Mouse (Mus musculus) kidney, embryonic 16.5 days (tissue): ENCODE measurements around the gene Atic. TPM values are rescaled to one million over a fixed set of nuclear protein-coding genes. Genes with fewer than 3 reads are reported as not detected.

ENCODE experiments used
- ATAC-seq: fragments of 200-750 bp; cut with Nextera tagmentation; 2 replicates; pipeline ENCODE4 v1.8.0; 2017; ENCODE audit warnings: moderate TSS enrichment; ENCODE audit not compliant: low FRiP score, low TSS enrichment
- H3K27ac ChIP-seq: fragments of 300-500 bp; sonication (generic); 2 replicates; pipeline ENCODE4 v1.5.1; 2014; ENCODE audit warnings: low read length
- H3K27me3 ChIP-seq: fragments of 300-500 bp; sonication (generic); 2 replicates; pipeline ENCODE4 v1.6.1; 2014; ENCODE audit warnings: low read length, control low read depth, mixed read lengths; ENCODE audit not compliant: insufficient read depth
- H3K36me3 ChIP-seq: fragments of 300-500 bp; sonication (generic); 2 replicates; pipeline ENCODE4 v1.6.1; 2014; ENCODE audit warnings: low read length, control low read depth, mixed read lengths; ENCODE audit not compliant: insufficient read depth
- H3K4me1 ChIP-seq: fragments of 300-500 bp; sonication (generic); 2 replicates; pipeline ENCODE4 v1.6.1; 2014; ENCODE audit warnings: low read length, control low read depth, mixed read lengths; ENCODE audit not compliant: insufficient read depth
- H3K4me2 ChIP-seq: fragments of 300-500 bp; sonication (generic); replicated peaks from 2 replicates; pipeline ENCODE4 v1.6.1; 2014; ENCODE audit warnings: low read depth, low read length
- H3K4me3 ChIP-seq: fragments of 300-500 bp; sonication (generic); 2 replicates; pipeline ENCODE4 v1.5.1; 2014; ENCODE audit warnings: mild to moderate bottlenecking, low read length
- H3K9ac ChIP-seq: fragments of 300-500 bp; sonication (generic); replicated peaks from 2 replicates; pipeline ENCODE4 v1.6.1; 2014; ENCODE audit warnings: low read length
- H3K9me3 ChIP-seq: fragments of 300-500 bp; sonication (generic); 2 replicates; pipeline ENCODE4 v1.6.1; 2016; ENCODE audit warnings: low read length, control low read depth
- WGBS: fragments of 180-500 bp; shearing (Covaris S2); extraction: QIAGEN DNeasy Blood & Tissue Kit; methylation state at CpG from one replicate; pipeline ENCODE4 v1.1.7; 2014; 5-methylcytosine and 5-hydroxymethylcytosine counted together
- polyA plus RNA-seq: library from polyadenylated mRNA; unstranded; fragments of >200 nt; fragmentation: Nextera tagmentation; extraction: Ambion mirVana; gene quantifications from 2 replicates; pipeline ENCODE4 v1.2.1, GENCODE M21; 2015

Gene Atic
- 56.1 and 60.6 TPM in 2 replicates for polyA plus RNA-seq

DNA sequence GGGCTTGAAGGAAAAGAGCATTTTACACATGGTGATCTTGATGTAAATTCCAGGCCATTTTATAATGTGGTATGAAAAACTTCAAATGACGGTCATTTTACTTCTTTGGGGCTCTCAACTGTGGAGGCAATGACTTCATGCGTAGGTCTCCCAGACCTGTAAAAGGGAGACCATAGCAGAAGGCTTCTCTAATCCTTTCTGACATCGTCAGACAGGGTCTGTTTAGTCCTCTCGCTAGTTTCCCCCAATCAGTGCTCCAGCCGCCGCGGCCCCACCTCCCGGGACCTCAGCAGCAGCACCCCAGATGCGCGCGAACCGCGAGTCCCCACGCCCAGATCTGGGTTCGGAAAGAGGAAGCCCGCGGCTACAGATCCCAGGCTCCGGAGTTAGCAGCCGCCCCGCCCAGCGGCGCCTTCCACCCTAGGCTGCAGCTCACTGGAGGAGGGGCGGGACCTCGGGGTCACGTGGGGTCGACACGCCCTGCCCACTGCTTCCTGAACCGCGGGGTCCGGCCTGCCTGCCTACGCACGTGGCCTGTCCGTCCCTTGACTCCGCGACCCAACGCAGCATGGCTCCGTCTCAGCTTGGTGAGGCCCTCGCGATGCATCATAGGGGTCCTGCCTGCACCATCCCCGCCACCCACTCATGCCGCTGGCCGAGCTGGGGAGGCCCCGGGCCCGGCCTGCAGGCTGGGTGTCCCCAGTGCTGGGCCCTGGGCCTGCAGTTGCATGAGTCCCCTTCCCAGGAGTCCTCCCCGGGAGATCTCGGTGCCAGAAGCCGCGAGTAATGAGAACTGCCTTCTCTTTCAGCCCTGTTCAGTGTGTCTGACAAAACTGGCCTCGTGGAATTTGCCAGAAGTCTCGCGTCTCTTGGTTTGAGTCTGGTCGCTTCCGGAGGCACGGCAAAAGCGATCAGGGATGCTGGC lies at the start of gene Atic:
Gene Atic, plus strand, starts transcription at position 463 of the 925 bp plus-strand sequence.
- Histone ChIP-seq H3K4me1 (peaks cover 11% of the 10 kb centered on the region), H3K4me2 (peak within 1 kb of the TSS; percentile 91), H3K9me3 (peaks cover 10% of the 10 kb centered on the region; the same call in 1 of the 2 replicates), H3K27me3 (no peaks in the 10 kb centered on the region), H3K36me3 (peaks cover 25% of the 10 kb centered on the region), H3K4me3 (peak within 1 kb of the TSS; percentile 56), H3K27ac (peak within 1 kb of the TSS; percentile 75), H3K9ac (peak within 1 kb of the TSS; percentile 83)
- under 1% methylated on average over 55 of the region's 55 CpGs for WGBS
- peak; percentile 100 for ATAC-seq

DNA sequence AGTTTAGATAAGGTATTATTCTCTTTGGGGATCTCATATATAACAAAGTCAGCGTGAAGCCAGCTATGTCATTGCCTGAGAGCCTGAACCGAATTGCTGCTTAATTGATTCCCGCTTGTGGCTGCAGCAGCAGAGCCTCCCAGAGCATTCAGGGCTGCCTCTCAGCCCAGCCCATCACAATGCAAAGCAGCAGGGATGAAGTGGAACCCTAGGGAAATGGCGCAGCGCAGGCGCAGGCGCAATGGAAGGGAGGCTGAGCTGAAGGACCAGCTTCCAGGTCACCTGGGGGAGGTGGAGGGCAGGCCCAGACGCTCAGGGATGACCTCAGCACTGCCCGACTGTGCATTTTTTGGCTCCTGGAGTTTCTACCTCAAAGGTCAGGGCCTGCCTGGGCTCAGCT lies 49.7 kb upstream of the Atic start:
- no peaks in the 10 kb centered on the region for H3K4me1 ChIP-seq
- ATAC-seq = peak; percentile 31; the same call in 1 of the 2 replicates
- H3K4me2 ChIP-seq = no peak overlapping the region
- H3K9me3 ChIP-seq = no peaks in the 10 kb centered on the region
- no peaks in the 10 kb centered on the region for H3K27me3 ChIP-seq
- WGBS = 13% methylated on average over 9 of the region's 9 CpGs
- no peak overlapping the region for H3K27ac ChIP-seq
- no peak overlapping the region for H3K9ac ChIP-seq
- no peaks in the 10 kb centered on the region for H3K36me3 ChIP-seq
- no peak overlapping the region for H3K4me3 ChIP-seq

DNA sequence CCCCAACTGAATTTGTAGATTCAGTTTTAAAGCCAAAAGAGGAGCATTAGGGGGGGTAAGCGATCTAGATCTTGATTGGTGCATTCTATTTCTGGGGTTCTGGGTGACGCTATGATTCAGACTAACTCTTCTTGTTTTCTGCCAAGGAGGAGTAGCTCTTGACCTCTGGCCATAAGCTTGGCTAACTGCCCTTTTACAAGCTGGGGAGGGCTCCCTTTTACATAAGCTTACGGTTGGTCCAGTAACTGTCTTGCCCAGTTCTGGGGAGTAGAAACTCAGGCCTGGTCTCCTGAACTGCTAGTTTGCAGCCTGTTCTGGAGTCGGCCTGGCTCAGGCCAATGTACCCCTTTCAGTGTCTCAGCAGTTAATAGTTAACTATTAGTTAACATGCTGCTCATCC lies 41.9 kb upstream of the Atic start:
- Histone ChIP-seq H3K4me2 (no peak overlapping the region), H3K27ac (no peak overlapping the region), H3K36me3 (no peaks in the 10 kb centered on the region), H3K4me3 (no peak overlapping the region), H3K4me1 (no peaks in the 10 kb centered on the region), H3K9ac (no peak overlapping the region), H3K27me3 (no peaks in the 10 kb centered on the region), H3K9me3 (peaks cover 4% of the 10 kb centered on the region; the same call in 1 of the 2 replicates)
- 64% methylated on average over 4 of the region's 4 CpGs for WGBS
- ATAC-seq = no peak

DNA sequence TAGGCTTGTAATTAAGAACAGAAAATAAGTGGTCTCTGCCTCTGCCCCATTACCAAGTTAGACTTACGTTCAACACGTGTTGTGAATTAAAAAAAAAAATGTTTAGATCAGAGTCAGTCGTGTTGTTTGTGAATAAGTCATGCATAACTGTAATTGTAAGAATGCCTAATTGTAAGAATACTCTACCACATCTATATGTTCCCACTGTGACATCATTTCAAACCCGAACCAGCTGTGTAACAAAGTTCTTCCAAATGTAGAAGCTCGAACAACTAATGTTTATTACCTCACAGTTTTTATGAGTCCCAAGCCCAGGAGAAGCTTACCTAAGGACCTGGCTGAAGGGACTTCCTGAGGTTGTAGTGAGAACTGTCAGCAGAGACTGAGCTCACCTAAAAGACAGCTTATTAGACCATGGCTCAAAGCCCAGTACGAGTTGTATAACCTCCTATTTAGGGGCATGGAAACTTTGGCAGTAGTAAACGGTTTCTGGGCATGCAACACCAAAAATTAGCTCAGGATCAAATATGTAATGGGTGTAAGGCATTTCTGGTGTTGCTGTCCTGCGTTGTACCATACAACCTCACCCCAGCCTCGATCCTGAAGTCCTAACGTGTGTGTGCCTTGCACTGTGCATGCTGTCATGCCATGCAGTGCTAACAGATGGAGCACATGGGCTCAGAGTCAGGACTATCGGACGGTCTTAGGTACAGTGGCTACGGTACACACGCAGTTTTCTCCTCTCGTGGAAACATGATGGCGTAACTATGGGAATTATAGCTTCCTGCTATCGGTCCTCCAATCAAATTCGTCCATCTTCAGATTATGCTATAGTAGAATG lies 27.9 kb upstream of the Atic start:
- no peak overlapping the region for H3K4me3 ChIP-seq
- 85% methylated on average over 18 of the region's 18 CpGs for WGBS
- ATAC-seq = no peak
- no peaks in the 10 kb centered on the region for H3K9me3 ChIP-seq
- no peaks in the 10 kb centered on the region for H3K4me1 ChIP-seq
- H3K9ac ChIP-seq = no peak overlapping the region
- H3K27me3 ChIP-seq = no peaks in the 10 kb centered on the region
- H3K4me2 ChIP-seq = no peak overlapping the region
- H3K36me3 ChIP-seq = no peaks in the 10 kb centered on the region
- no peak overlapping the region for H3K27ac ChIP-seq

DNA sequence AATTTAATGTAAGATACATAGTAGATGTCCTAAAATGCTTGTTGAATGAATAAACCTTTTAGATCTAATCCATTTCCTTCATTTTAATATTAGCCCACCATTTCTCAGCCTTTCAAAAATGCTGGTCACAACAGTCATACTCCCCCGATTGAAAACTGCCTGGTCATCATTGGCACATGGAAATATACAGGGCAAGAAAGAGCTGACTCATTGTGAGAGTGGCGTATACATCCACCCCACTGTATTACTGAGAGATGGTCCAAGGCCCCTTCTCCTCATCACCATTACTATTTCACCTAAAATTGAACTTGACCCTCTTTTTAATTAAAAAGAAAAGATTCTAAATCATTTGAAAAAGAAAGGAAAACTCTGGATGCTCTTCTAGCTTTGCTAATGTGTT lies 26.2 kb upstream of the Atic start:
- no peak overlapping the region for H3K9ac ChIP-seq
- H3K4me3 ChIP-seq = no peak overlapping the region
- no peak for ATAC-seq
- no peak overlapping the region for H3K4me2 ChIP-seq
- H3K27ac ChIP-seq = no peak overlapping the region
- no peaks in the 10 kb centered on the region for H3K4me1 ChIP-seq
- no peaks in the 10 kb centered on the region for H3K9me3 ChIP-seq
- WGBS = 77% methylated on average over 2 of the region's 2 CpGs
- H3K36me3 ChIP-seq = no peaks in the 10 kb centered on the region
- H3K27me3 ChIP-seq = no peaks in the 10 kb centered on the region

DNA sequence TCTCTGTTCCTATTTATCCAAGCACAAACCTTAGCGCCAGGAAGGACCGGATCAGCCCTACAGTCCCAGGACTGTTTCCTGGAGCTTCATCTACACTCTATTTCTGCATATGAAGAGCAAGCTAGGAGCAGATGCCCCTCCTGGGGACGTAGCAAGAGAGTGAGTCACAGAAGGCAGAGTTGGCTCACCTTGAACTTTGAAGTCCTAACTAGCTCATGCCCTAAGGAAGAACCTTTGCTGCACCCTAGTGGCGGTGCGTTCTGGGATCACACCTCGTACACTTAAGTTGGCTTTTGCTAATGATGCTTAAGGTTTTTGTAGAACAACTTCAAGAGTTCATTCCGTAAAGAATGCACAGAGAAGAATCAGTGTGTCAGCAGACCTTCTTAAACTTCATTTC lies 25.3 kb upstream of the Atic start:
- H3K9me3 ChIP-seq = no peaks in the 10 kb centered on the region
- H3K27me3 ChIP-seq = no peaks in the 10 kb centered on the region
- H3K36me3 ChIP-seq = no peaks in the 10 kb centered on the region
- WGBS = 21% methylated on average over 7 of the region's 7 CpGs
- H3K4me3 ChIP-seq = no peak overlapping the region
- no peaks in the 10 kb centered on the region for H3K4me1 ChIP-seq
- H3K27ac ChIP-seq = no peak overlapping the region
- no peak overlapping the region for H3K9ac ChIP-seq
- H3K4me2 ChIP-seq = no peak overlapping the region
- no peak for ATAC-seq

DNA sequence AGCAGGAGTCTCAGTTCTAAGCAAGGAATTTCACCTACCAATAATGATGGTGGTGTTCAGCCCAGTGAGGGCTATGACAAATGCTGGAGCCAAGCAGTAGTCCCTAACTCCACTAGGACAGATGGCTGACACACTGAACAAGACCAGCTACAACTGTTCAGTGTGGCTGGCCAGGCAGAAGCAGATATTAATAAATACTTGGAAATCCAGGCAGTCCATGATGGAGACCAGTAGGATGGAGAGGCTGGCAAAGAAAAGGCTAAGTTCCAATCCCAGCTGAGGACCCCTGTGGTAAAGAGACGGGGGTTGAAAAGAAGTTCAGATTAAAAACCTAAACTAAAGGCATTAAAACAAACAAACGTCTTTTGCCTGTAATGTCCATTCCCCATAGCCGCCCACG lies 17.3 kb upstream of the Atic start:
- Histone ChIP-seq H3K36me3 (no peaks in the 10 kb centered on the region), H3K4me1 (no peaks in the 10 kb centered on the region), H3K4me2 (no peak overlapping the region), H3K27me3 (no peaks in the 10 kb centered on the region), H3K9me3 (0 out of 2 replicates have a peak, but pooled peaks cover 3% of the 10 kb centered on the region), H3K27ac (no peak overlapping the region), H3K4me3 (no peak overlapping the region), H3K9ac (no peak overlapping the region)
- no peak for ATAC-seq
- WGBS = 86% methylated on average over 4 of the region's 4 CpGs

DNA sequence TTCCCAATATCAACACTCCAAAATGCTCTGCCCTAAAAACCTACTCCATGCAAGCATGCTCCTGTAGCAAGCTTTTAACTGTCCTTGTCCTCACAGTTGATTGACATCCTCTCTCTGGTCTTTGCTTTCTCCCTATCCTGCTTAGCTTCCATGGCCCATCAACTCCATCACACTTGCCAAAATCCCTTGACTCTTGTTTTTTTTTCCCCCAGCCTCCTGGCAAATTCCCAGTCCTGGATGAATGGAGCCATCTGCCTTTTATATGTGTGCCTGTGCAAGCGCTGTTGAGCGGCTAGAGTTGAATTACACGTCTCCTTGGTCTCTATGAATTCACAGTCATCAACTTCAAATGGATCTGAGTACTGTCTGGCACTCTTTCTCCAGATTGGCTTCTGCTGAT lies 16.5 kb upstream of the Atic start:
- Histone ChIP-seq H3K27ac (no peak overlapping the region), H3K27me3 (no peaks in the 10 kb centered on the region)

DNA sequence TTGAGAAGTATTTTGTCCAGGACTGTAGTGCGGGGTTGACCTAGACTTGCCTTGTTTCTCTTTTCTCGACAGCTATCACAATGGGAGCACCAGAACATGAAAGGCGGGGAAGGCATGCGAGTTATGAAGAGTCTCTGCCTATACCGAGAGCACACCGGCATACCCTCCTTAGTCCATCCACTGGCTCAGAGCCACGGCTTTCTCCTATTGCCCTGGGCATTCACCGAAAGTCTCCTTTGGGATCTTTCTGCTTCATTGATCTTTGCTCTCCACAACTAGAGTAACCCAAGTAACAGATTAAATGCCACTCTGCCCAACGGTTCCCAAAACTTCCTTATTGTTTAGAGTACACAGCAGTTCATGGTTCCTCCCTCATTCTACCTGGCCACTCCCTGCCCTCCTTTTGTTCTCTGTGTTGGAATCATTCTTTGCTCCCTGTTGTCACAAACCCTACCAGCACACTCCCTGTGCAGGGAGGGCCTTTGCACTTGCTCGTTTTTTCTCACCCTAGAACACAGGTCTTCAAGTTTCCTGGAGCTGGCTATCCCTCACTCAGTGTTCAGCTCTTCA lies 6.2 kb upstream of the Atic start:
- Histone ChIP-seq H3K36me3 (no peaks in the 10 kb centered on the region), H3K4me3 (no peak overlapping the region), H3K4me1 (no peaks in the 10 kb centered on the region), H3K9me3 (no peaks in the 10 kb centered on the region), H3K27ac (no peak overlapping the region), H3K4me2 (no peak overlapping the region), H3K27me3 (no peaks in the 10 kb centered on the region), H3K9ac (no peak overlapping the region)
- ATAC-seq = no peak
- 67% methylated on average over 10 of the region's 10 CpGs for WGBS

More for the DNA sequence above, 16.5 kb upstream of the Atic start:
- 43% methylated on average over 3 of the region's 3 CpGs for WGBS
- H3K36me3 ChIP-seq = no peaks in the 10 kb centered on the region
- H3K4me1 ChIP-seq = no peaks in the 10 kb centered on the region
- no peak overlapping the region for H3K9ac ChIP-seq
- no peak overlapping the region for H3K4me3 ChIP-seq
- no peak overlapping the region for H3K4me2 ChIP-seq
- ATAC-seq = no peak
- H3K9me3 ChIP-seq = 0 out of 2 replicates have a peak, but pooled peaks cover 3% of the 10 kb centered on the region
